Mouse (Mus musculus) megakaryocyte, embryonic 14.5 days (primary cell): Measurements from ENCODE around the gene Gm49361.

ENCODE experiments used
- FLI1 ChIP-seq: IDR thresholded peaks from 2 replicates; pipeline ENCODE4 v1.6.1; 2012; ENCODE audit warnings: low read length, inconsistent platforms, mixed read lengths
- GATA1 ChIP-seq: IDR thresholded peaks from 3 replicates; pipeline ENCODE4 v1.6.1; 2012; ENCODE audit warnings: mixed read lengths, low read length, inconsistent platforms, borderline replicate concordance

- TF ChIP-seq GATA1 = no peak
- no peak for TF ChIP-seq FLI1
These were observed 473 bp downstream of the Gm49361 start for GRCm38 (mm10) chr14:57745291-57745969.
